Mouse (Mus musculus): ENCODE results near the gene Zfp955b. TPM values are rescaled to one million over a fixed set of nuclear protein-coding genes. Genes with fewer than 3 reads are reported as not detected.

The Zfp955b gene
- 0.80 and 0.95 TPM in 2 replicates for polyA plus RNA-seq (2012; rRNA removed)

DNA sequence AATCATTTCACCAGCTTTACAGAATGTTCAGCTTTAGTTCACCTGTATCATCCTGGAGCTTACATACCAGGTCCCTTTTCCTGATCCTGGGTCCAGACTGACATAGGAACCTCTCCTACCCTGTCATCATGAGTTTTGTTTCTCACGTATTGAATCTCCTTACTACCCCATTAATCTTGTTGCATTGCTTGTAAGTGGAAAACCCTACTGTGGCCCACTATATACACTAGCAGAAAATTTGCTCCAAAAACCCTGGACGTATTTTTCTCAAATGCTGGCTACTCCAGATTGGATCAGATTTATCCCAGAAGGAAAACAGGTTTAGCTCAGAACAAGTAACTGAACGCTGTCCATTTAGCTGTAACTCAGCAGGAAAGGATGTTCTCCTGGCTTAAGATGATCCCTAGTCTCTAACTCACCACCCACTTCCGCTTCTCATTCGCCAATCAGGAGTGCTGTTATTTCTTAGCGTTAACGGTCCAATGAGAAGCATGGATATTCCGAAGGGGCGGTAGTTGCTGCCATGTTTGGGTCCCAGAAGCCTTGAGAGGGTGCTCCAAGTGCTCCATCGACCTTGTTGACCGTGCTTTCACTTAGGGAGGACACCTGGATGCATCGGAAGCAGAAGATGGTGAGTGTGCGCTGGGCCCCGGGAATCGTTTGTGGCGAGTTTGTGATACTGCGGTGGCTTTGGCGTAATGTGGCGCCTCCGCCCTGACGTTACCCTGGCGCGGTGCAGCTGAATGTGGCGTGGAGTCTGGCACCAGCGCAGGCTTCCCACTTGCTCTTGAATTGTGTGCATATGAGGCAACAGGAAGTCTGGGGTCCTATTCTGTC lies at the start of gene Zfp955b:
Gene Zfp955b (plus strand): TSS at position 506 of the 837 bp plus-strand sequence.

GRCm38 (mm10) chr17:33254530-33255318 lies 34.6 kb upstream of the Zfp955b start, which contains the start of gene Zfp955a:
Gene Zfp955a, minus strand, starts transcription at chr17:33255145.

GRCm38 (mm10) chr17:33264376-33264775 lies 25.0 kb upstream of the Zfp955b start, which contains the start of gene Olfr63:
Gene Olfr63, plus strand, starts transcription at chr17:33264676.

Other genes with a start within 250 kb of the Zfp955b start
- not detected in 2 replicates for gene 4921501E09Rik, start 221.5 kb upstream of the Zfp955b start, polyA plus RNA-seq (2012; rRNA removed)
- gene Zfp563, start 200.2 kb upstream of the Zfp955b start, polyA plus RNA-seq (2012; rRNA removed), result 0.87 and 1.1 TPM in 2 replicates
- gene Morc2b, start 149.9 kb upstream of the Zfp955b start, polyA plus RNA-seq (2012; rRNA removed), result not detected in 2 replicates
- gene Olfr55, start 121.1 kb upstream of the Zfp955b start, polyA plus RNA-seq (2012; rRNA removed), result not detected in 2 replicates
- gene Olfr239, start 98.2 kb upstream of the Zfp955b start, polyA plus RNA-seq (2012; rRNA removed), result not detected in 2 replicates
- not detected in 2 replicates for gene Olfr1564, start 67.9 kb upstream of the Zfp955b start, polyA plus RNA-seq (2012; rRNA removed)
- 0.31 and 0.44 TPM in 2 replicates for gene Zfp955a, start 34.4 kb upstream of the Zfp955b start, polyA plus RNA-seq (2012; rRNA removed)
- not detected in 2 replicates for gene Olfr63, start 24.9 kb upstream of the Zfp955b start, polyA plus RNA-seq (2012; rRNA removed)
- gene Zfp81, start 69.3 kb downstream of the Zfp955b start, polyA plus RNA-seq (2012; rRNA removed), result 0.41 and 0.93 TPM in 2 replicates
- 0.78 and 0.81 TPM in 2 replicates for gene Zfp101, start 105.1 kb downstream of the Zfp955b start, polyA plus RNA-seq (2012; rRNA removed)
- gene Actl9, start 143.4 kb downstream of the Zfp955b start, polyA plus RNA-seq (2012; rRNA removed), result 0.08 and 0.31 TPM in 2 replicates
- 44.4 and 46.9 TPM in 2 replicates for gene Adamts10, start 234.7 kb downstream of the Zfp955b start, polyA plus RNA-seq (2012; rRNA removed)

All from colon, adult 2 months (tissue).